Mouse (Mus musculus) layer of hippocampus, adult 11-12 months (tissue): ENCODE results near the gene Dpep2nb.
A peak's percentile ranks its signal among the peaks of the same experiment; 100 is the strongest.
"Not testable (repeated sequence)": the region's sequence is repeated elsewhere in the genome, so short reads cannot be mapped to it uniquely, and the experiment has no call there.

Experiments used
- DNase-seq: peaks from one replicate; pipeline ENCODE4 v3.0.0; 2022; ENCODE audit warnings: low spot score

Dpep2nb gene

DNA sequence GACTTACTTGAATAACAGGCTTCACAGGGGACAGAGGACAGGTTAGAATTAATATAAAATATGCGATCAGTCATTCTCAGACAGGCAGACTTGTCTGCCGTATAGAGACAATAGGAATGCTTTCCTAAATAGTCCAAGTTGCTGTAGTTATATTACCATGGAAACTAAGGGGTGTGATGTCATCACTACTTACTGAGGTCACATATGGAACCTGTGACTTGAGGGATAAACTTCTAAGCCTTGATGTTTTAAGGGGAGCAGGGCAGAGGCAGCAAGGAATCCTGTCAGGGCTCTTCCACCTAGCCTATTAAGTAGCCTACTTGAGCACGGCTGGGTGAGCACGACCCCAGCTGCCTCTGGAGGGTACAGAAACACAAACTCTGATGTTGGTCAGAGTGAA is at the start of gene Dpep2nb:
Gene Dpep2nb, minus strand, starts transcription at position 101 of the 400 bp plus-strand sequence.
- no peak for DNase-seq

DNA sequence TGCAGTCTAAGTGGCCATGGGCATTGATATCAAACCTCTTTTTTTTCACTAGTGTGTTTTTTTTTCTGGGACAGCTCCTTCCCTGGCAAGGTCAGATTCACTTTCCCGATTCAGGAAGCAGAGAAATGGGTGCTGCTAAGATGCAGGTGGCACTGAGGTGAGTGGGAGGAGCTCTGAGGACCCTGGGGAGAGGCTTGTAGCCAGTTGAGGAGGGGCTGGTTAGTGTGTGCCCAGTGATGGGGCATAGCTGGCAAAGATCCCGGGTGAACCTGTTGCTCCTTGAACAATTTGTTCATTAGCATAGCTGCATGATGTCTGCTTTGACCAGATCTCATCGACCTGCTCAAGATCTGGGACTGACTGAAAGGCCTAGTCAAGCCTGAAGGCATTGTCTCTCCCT is 49.3 kb upstream of the Dpep2nb start:
- no peak for DNase-seq

DNA sequence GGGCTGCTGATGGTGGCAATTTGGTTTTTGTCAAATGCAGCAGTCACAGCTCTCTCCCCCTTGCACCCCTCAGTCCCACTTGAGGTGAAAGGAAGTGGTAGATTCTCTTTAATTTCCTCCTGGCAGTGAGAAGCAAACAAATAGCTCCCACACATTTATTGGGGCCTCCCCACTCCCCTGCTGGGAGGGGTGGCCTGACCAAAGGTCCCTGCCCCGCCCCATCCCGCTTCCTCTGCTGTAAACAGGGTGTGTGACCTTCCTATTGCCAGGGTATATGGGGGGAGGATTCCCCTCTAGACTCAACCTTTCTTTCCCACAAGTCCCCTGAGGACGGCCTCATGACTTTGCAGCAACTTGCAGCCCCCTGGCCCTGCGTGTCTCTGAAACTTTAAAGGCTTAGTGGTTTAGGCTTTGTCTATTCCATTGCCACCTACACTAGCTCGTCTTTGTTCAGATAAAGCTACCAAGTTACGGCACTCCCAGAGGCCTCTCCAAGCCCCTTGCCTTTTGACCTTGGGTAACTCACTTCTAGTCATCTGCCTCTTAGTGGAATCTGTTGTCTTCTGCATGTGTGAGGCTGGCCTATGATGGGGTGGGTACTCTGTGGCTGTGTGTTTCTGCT is 48.5 kb upstream of the Dpep2nb start:
- DNase-seq, result no peak

DNA sequence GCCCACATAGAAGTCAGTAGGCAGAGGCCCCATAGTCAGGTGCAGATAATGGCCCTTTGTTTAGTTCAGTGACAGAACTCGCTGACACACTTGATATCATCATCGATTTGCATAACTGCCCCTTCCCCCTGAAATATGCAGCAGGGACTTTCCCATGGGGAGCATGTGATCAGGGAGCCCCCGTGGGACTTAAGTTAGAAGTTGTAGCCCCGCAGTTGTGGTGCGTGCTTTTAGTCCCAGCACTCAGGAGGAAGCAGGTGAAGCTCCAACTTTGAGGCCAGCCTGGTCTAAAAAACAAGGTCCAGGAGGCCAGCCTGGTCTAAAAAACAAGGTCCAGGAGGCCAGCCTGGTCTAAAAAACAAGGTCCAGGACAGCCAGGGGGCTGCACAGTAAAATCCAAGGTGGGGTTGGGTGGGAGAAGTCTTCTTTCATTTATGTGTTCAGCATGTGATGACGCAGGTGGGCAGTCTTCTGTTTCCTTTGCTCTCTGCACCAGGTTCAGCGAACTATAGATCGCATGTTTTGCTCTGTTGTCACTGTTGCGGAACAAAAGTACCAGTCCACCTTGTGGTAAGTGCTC is 46.8 kb upstream of the Dpep2nb start:
- peak; percentile 34 for DNase-seq

DNA sequence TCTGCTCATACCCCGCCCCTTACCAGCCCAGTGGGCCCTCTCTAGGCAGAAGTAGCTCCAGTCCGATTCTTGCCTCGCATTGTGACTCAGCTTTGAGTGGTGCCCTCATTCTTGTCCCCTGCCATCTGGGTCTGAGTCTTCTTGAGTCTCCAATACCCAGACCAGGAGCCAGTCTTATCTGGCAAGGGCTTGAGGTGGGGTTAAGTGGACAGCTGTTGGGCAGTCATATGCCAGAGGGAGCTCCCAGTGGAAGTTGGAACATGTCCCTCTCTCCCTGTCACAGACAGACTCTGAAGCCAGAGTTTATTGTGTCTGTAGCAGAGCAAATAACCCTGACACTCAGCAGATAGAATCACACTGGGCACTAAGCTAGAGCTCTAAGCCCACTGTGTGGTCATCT is 45.3 kb upstream of the Dpep2nb start:
- DNase-seq, result no peak

DNA sequence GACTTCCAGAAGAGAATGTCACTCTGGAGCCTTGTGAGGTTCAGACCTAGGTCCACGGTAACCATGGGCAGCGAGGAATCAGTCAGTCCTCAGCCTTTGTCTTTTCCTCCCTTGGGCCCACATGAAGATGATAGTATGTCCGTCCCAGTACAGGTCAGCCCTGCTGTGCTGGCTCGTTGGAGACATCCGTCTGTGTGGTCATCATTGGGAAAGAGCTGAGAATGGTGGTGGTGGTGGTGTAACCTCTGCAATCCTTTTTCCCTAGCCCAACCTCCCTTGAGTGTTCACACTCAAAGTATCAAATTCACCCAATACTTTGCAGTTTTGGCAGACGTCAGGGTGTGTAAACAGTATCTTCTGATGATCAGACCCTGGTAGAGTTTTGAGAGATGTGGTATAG is 44.1 kb upstream of the Dpep2nb start:
- DNase-seq, result no peak

DNA sequence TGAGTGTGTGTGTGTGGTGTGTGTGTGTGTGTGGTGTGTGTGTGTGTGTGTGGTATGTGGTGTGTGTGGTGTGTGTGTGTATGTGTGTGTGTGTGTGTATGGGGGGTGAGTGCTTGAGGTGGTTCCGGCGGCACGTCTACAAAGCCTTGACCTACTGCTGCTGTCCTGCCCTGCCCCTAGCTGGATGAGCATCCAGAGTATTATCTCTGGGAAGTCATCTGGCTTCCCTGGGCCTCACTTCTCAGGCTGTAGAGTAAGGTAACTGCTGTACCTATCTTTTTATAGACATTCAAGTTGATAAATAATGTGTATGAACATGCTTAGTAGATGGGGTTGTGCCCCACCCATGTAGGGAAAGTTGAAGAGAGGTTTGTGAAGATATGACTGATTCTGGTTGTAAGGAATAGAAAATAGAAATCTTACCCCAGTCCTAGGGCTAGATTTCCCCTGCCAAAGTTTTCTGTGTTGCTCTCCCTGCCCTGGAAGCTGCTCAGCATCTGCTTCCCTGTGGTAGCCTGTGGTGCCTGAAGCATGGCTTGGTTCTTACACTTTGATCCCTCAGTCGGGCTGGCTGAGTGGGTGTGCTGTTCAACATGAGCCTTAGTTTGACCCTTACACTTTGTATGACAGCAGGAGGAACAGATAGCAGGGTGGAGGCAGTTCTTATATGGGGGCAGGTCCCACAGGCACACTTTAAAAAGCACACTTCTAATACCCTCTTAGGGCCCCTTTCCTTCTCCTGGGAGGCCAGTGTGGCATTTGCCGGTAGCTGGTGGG is 42.3 kb upstream of the Dpep2nb start:
- no peak for DNase-seq

DNA sequence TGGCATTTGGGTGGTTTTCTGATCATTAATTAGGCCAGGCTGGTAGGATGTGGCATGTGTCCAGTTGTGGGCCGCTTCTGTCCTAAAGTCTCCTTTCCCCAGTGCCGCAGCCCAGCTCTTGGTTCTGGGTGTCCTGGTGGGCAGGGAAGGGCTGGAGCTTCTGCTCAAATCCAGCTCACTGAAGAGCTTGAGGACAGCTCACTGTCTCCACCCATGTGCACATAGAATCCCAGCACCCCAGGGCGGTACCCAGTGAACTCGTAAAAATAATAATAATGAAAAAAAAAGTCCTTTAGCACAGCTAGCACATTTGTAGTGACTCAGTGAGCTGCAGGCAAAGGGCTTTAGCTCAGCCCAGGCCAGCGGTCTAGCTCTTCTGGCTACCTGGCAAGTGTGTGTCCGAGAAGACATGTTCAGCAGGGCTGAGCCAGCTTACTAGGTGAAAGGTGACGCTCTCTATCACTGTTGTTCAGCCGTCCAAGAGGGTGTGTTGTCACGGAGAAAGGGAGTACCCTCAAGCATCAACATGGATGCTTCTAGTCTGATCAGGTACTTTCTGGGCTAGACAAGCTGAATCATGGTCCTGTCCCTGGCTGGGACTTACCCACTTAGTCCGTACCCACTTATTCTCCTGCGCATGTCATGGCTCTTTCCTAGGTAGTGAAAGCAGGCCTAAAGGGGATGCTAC is 41.2 kb upstream of the Dpep2nb start:
- DNase-seq, result no peak

DNA sequence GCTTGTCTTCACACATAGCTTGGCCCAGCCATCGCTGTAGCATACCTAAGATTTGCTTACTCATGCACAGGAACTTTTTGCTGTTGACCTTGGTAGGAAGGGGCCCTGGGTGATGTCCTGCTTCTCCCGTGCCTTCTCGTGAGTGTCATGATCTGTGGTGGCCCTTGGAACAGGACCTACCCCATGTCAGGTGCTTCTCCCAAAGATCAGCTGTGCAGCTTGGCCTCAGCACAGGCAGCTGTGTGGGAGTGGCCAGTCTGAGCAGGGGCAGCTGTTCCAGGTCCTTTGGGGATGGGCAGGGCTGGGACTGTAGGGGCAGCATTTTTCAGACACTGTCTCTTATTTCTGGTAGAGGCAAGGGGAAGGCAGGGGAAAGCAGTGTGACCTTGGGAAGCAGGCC is 38.4 kb upstream of the Dpep2nb start:
- DNase-seq, result no peak

DNA sequence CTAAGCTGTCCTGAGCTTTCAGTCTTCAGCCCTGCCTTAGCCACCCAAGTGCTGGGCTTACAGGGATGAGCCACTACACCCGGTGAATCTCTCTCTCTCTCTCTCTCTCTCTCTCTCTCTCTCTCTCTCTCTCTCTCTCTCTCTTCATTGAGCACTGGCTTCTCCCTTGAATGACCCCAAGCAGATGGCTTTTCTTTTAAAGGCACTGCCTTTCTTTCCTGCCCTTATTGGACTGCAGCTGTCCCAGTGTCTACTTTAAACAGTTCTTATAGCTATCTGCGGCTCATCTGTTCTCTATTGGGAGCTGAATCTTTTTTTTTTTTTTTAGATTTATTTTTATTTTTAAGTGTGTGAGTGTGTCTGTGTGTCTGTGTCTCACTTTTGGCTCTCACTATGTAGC is 37.3 kb upstream of the Dpep2nb start:
- no peak for DNase-seq

DNA sequence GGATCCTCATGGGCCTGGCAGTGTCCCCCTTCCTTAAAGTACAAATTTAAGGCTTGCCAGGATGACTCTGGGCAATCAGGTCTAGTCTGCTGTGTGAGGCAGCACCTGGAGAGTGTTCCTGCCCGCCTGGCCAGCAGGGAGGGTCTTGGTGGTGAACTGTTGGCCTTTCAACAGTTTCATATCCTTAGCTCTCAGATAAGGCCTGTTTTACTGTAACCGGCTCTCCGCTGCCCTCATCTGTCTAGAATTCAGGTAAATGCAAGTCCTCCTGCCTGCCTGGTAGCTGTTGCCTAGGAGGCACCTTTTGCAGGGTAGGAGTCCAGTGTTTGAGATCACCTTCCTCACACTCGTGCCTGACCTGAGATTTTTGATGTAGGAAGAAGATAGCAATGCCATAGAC is 34.4 kb upstream of the Dpep2nb start:
- DNase-seq, result no peak

DNA sequence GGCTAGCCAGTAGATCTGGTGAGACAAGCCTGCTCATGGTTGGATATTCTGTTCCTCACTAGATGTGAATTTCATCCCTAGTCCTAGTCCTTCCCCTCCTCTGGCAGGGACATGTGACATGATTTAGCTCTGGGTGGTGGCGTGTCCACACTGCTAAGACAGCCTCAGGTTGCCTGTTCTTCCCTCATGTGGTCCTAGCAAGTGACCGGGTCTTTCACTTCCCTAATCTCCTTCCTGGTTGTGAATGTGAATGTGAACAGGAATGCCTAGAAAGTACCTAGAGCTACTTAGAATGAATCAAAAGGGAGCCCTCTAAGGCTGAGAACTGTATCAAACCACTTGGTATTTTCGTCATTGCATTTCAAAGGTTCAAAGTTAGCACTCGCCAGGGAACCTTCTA is 33.8 kb upstream of the Dpep2nb start:
- no peak for DNase-seq

DNA sequence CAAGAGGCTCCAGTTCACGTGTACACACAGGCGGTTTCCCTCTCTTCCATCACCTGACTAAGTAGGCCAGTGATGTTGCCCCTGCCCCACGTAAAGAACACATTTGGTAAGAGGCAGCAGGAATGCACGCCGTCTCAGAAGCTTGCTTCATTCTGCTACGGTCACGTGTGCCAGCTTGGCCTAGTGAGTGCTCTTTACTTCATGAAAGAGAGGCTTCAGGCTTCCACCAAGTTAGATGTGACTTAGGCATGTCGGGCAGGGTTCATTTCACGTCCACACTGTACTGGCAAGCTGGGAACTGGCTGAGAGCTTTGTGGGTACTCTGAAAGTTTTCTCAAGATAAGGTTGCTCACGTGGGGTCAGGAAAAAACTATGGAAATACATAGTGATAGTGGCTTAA is 32.9 kb upstream of the Dpep2nb start:
- DNase-seq, result no peak

DNA sequence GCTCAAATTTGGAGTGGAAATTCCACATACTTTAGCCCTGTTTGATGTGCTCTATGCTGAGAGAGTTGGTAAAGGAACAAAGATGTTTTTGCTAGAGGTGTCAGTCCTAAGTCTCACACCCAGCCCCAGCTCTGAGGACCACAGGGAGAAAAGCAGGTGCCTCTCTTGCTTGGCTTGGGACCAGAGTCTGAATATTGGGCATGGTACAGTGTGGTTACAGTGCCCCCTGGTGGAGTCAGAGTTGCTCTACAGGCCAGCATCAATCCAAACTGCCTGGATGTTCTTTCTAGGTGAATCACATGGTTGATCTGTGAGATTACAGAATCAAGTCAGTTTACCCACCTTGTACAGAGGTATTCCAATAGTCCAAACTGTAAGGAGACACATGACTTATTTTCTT is 16.7 kb upstream of the Dpep2nb start:
- DNase-seq, result peak; percentile 82

DNA sequence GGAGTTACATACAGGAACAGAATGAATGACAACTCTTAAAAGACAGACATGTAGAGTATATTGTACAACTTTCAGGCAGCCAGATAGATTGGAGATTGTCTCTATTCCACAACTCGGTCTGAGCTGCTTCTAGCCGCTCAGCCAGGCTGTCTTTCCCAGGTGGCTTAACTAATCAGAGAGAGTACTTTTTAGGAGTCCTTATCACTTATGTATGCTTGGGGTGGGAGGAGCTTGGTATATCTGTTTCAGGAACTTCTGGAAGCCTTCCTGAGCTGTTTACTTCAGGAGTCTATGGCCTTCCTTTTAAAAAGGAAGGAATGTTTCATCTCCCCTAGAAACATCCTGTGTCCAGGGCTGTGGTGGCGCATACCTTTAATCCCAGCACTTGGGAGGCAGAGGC is 12.3 kb upstream of the Dpep2nb start:
- no peak for DNase-seq

DNA sequence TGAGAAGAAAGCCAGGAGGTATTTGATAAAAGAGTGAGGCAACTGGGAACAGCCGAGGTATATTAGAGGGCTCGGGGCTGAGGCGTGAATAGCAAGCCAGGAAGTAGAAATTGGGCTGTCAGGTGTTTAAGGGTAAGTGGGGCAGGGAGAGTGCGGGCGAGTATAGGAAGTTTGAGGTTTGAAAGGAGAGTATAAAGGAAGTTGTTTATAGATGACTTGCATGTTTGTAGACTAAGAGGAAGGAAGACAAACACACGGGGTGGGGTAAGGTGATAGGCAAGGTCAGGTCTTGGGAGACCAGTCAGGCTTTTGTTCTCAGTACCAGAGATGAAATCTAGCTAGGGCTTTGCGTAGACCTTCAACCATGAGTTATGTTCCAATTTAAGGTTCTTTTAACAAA is 11.4 kb upstream of the Dpep2nb start:
- no peak for DNase-seq

DNA sequence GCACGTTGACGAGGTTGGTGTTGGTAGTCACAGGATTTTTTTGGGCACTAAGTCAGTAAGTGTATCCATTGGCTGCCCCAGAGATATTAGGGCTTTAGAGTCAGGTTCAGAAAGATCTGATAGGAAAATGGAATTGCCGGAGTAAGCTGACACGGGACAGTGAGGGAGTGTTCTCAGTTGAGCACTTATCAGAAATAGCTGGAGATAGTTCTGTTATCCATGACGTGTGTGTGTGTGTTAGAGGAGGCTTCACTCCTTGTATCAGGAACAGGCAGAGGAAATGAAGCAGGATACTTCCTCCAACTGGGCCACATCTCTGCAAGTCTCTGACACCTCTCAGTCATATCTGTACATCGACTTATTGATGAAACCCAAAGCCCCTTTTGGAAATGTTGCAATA is 10.5 kb upstream of the Dpep2nb start:
- no peak for DNase-seq

DNA sequence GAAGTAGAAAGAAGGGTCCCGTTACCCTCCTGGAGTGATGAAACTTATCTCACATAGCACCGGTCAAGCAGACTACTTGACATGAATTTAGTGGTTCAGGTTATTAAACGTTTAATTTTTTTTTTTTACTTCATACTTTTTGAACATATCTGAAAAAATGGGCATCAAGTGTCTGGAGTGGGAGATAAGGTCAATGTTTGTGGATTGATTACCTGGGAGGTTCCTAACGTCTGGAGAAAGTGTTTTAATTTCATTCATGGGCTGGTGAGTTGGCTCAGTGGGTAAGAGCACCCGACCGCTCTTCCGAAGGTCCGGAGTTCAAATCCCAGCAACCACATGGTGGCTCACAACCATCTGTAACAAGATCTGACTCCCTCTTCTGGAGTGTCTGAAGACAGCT is 6.4 kb upstream of the Dpep2nb start:
- not testable (repeated sequence) for DNase-seq

DNA sequence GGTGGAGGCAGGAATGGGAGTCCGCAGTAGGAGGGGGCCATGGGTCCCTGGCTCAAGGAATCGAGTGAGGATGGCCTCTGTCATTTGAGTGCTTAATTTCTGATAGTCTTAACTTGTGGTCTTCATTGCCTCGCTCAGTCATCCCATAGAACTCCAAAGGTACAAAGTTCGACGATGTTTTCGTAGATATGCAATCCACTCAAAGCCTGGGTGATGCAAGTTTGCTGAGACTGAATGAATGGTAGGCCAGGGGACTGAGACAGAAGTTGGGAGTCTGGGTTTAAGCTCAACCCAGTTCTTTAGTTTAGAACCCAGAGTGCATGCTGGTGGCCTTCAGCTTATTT is 5.8 kb upstream of the Dpep2nb start, which contains the start of gene Ddx28:
Gene Ddx28, minus strand, starts transcription at position 240 of the 344 bp plus-strand sequence.
- no peak for DNase-seq

DNA sequence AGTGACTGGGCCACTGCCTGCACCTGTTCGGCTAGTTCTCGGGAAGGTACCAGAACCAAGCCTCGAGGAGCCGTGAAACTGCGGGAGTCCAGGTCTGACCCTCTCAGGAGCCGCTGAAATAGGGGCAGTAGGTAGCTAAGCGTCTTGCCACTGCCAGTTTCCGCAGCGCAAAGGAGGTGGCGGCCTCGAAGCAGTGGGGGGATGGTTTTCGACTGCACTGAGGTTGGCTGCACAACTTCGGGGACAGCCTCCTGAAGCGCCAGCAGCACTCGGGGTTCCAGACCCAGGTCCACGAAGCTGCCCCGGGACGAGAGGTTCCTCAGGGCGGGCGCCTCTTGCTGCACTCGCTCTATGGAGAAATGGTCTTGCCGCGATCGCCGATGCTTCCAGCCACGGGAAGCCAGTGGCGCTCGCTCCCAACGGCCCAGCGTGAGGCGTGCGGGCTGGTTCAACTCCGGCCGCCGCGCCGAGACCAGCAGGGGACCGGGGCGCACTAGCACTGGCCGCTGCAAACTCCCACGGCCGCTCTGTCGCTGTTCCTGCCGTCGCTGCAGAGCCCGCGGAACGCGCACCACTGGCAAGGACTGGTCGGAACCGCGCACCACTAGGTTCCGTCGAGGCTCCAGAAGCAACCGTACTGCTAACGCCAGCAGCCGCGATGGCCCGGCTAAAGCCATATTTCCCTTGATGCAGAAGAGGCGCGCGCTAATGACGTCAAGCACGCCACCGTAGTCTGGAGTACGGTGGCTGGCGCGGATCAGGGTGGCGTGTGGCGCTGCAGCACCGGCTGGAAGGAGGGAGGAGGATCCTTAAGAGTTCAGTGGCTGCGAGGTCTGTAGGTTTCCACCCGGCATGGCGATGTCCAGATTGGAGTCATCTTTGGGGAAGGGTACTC is 5.2 kb upstream of the Dpep2nb start:
- DNase-seq, result peak; percentile 94

DNA sequence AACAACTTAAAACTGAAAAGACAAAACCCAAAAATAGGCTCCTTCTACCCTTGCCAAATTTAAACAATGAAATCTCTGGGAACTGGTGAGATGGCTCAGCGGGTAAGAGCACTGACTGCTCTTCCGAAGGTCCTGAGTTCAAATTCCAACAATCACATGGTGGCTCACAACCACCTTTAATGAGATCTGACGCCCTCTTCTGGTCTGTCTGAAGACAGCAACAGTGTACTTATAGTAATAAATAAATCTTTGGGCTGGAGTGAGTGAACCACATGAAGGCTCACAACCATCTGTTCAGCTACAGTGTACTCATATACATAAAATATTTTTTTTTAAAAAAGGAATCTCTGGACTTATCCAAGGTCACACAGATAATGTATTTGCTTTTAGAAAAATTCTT is 2.1 kb upstream of the Dpep2nb start:
- DNase-seq, result not testable (repeated sequence)

DNA sequence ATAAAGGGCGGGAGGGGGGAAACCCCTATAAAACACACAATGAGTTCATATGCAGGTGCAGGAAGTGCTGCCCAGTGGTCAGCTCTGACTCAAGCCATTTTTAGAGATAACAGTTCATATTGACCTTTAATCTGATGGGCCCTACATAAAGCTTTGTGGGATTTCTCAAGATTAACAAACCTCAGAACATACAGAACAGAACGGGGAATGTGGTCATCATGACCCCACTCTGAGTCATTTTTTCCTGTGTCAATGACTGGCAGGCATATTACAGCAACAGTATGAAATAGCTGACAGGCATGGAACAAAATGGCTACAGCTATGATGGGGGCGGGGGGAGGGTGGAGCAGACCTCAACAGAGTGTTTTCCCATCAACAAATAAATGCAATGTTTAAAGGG is 1.4 kb upstream of the Dpep2nb start:
- no peak for DNase-seq
